Mouse (Mus musculus) forebrain, embryonic 10.5 days (tissue): Measurements from ENCODE around the gene Atg5. TPM values are rescaled to one million over a fixed set of nuclear protein-coding genes. Genes with fewer than 3 reads are reported as not detected.

ENCODE experiments used
- DNase-seq: peaks from one replicate; pipeline ENCODE4 v3.0.0-alpha.2; 2017; ENCODE audit warnings: low spot score; ENCODE audit errors: extremely low spot score
- H3K27ac ChIP-seq: fragments of 300-500 bp; sonication (generic); 2 replicates; pipeline ENCODE4 v1.5.1; 2016; ENCODE audit warnings: mild to moderate bottlenecking
- H3K27me3 ChIP-seq: fragments of 300-500 bp; sonication (generic); 2 replicates; pipeline ENCODE4 v1.6.1; 2016; ENCODE audit warnings: mild to moderate bottlenecking; ENCODE audit not compliant: poor library complexity, severe bottlenecking
- H3K36me3 ChIP-seq: fragments of 300-500 bp; sonication (generic); replicated peaks from 2 replicates; pipeline ENCODE4 v1.6.1; 2016; ENCODE audit warnings: mild to moderate bottlenecking, moderate library complexity
- H3K4me1 ChIP-seq: fragments of 300-500 bp; sonication (generic); 2 replicates; pipeline ENCODE4 v1.6.1; 2016
- H3K4me3 ChIP-seq: fragments of 300-500 bp; sonication (generic); 2 replicates; pipeline ENCODE4 v1.5.1; 2016; ENCODE audit warnings: mild to moderate bottlenecking, moderate library complexity
- H3K9me3 ChIP-seq: fragments of 300-500 bp; sonication (generic); 2 replicates; pipeline ENCODE4 v1.6.1; 2016; ENCODE audit warnings: mild to moderate bottlenecking, moderate library complexity
- WGBS: fragments of 180-500 bp; shearing (Covaris S2); methylation state at CpG from one replicate; pipeline ENCODE4 v1.1.7; 2016; 5-methylcytosine and 5-hydroxymethylcytosine counted together
- polyA plus RNA-seq: library from polyadenylated mRNA; unstranded; fragments of >200 nt; fragmentation: Nextera tagmentation; extraction: Ambion mirVana; gene quantifications from 2 replicates; pipeline ENCODE4 v1.2.1, GENCODE M21; 2016

Atg5 gene
- polyA plus RNA-seq, 1 experiment from 2014 or later = 56.1 TPM

GRCm38 (mm10) chr10:44341826-44342521 is 73.8 kb downstream of the Atg5 start:
- Histone ChIP-seq H3K36me3 (0 out of 2 replicates have a peak, but pooled peaks cover 2% of the 10 kb centered on the region), H3K4me3 (no peak overlapping the region), H3K4me1 (peaks cover 6% of the 10 kb centered on the region), H3K27me3 (no peaks in the 10 kb centered on the region), H3K27ac (no peak overlapping the region), H3K9me3 (no peaks in the 10 kb centered on the region)
- WGBS = 93% methylated on average over 6 of the region's 6 CpGs
- DNase-seq = no peak

- Histone ChIP-seq H3K4me1 (peaks cover 3% of the 10 kb centered on the region), H3K27me3 (no peaks in the 10 kb centered on the region), H3K4me3 (no peak overlapping the region), H3K27ac (no peak overlapping the region), H3K36me3 (peaks cover 10% of the 10 kb centered on the region), H3K9me3 (no peaks in the 10 kb centered on the region)
- WGBS = 90% methylated on average over 3 of the region's 3 CpGs
- DNase-seq = no peak
Observed at GRCm38 (mm10) chr10:44343351-44343750, 75.2 kb downstream of the Atg5 start.

- DNase-seq = no peak
- Histone ChIP-seq H3K36me3 (peaks cover 13% of the 10 kb centered on the region), H3K27ac (no peak overlapping the region), H3K4me1 (no peaks in the 10 kb centered on the region), H3K9me3 (no peaks in the 10 kb centered on the region), H3K4me3 (no peak overlapping the region), H3K27me3 (no peaks in the 10 kb centered on the region)
- 97% methylated on average over 10 of the region's 10 CpGs for WGBS
Observed at GRCm38 (mm10) chr10:44347549-44348172, 79.5 kb downstream of the Atg5 start.

GRCm38 (mm10) chr10:44348474-44349415 is 80.6 kb downstream of the Atg5 start:
- Histone ChIP-seq H3K9me3 (no peaks in the 10 kb centered on the region), H3K36me3 (peaks cover 13% of the 10 kb centered on the region), H3K4me3 (no peak overlapping the region), H3K4me1 (no peaks in the 10 kb centered on the region), H3K27me3 (no peaks in the 10 kb centered on the region), H3K27ac (no peak overlapping the region)
- WGBS = 91% methylated on average over 14 of the region's 14 CpGs
- DNase-seq = no peak

- Histone ChIP-seq H3K36me3 (peaks cover 3% of the 10 kb centered on the region; the same call in 1 of the 2 replicates), H3K4me3 (no peak overlapping the region), H3K9me3 (no peaks in the 10 kb centered on the region), H3K27ac (no peak overlapping the region), H3K4me1 (peaks cover 6% of the 10 kb centered on the region), H3K27me3 (no peaks in the 10 kb centered on the region)
- DNase-seq = no peak
- WGBS = 90% methylated on average over 4 of the region's 4 CpGs
Observed at GRCm38 (mm10) chr10:44353467-44353866, 85.3 kb downstream of the Atg5 start.

GRCm38 (mm10) chr10:44354393-44354792 is 86.2 kb downstream of the Atg5 start:
- Histone ChIP-seq H3K4me3 (no peak overlapping the region), H3K4me1 (peaks cover 6% of the 10 kb centered on the region), H3K27me3 (no peaks in the 10 kb centered on the region), H3K9me3 (no peaks in the 10 kb centered on the region), H3K27ac (no peak overlapping the region), H3K36me3 (peaks cover 3% of the 10 kb centered on the region; the same call in 1 of the 2 replicates)
- no peak for DNase-seq
- WGBS = 93% methylated on average over 10 of the region's 10 CpGs

- H3K27ac ChIP-seq = no peak overlapping the region
- no peaks in the 10 kb centered on the region for H3K27me3 ChIP-seq
- WGBS = 88% methylated on average over 7 of the region's 7 CpGs
- no peaks in the 10 kb centered on the region for H3K9me3 ChIP-seq
- H3K4me1 ChIP-seq = peaks cover 6% of the 10 kb centered on the region
- H3K36me3 ChIP-seq = peaks cover 3% of the 10 kb centered on the region; the same call in 1 of the 2 replicates
- no peak for DNase-seq
- H3K4me3 ChIP-seq = no peak overlapping the region
Observed at GRCm38 (mm10) chr10:44355216-44355615, 87.1 kb downstream of the Atg5 start.

GRCm38 (mm10) chr10:44356625-44357024 is 88.5 kb downstream of the Atg5 start:
- no peak overlapping the region for H3K27ac ChIP-seq
- no peak for DNase-seq
- no peaks in the 10 kb centered on the region for H3K36me3 ChIP-seq
- peaks cover 6% of the 10 kb centered on the region for H3K4me1 ChIP-seq
- H3K9me3 ChIP-seq = no peaks in the 10 kb centered on the region
- H3K27me3 ChIP-seq = no peaks in the 10 kb centered on the region
- H3K4me3 ChIP-seq = no peak overlapping the region
- 93% methylated on average over 5 of the region's 5 CpGs for WGBS

GRCm38 (mm10) chr10:44357316-44357715 is 89.2 kb downstream of the Atg5 start:
- WGBS = 50% methylated on average over 13 of the region's 13 CpGs
- Histone ChIP-seq H3K36me3 (no peaks in the 10 kb centered on the region), H3K4me3 (no peak overlapping the region), H3K4me1 (peaks cover 6% of the 10 kb centered on the region), H3K27me3 (no peaks in the 10 kb centered on the region), H3K27ac (no peak overlapping the region), H3K9me3 (no peaks in the 10 kb centered on the region)
- no peak for DNase-seq

GRCm38 (mm10) chr10:44358816-44359215 is 90.7 kb downstream of the Atg5 start:
- H3K36me3 ChIP-seq = 0 out of 2 replicates have a peak, but pooled peaks cover 4% of the 10 kb centered on the region
- H3K4me1 ChIP-seq = peaks cover 6% of the 10 kb centered on the region
- no peaks in the 10 kb centered on the region for H3K9me3 ChIP-seq
- WGBS = 89% methylated on average over 6 of the region's 6 CpGs
- no peak overlapping the region for H3K27ac ChIP-seq
- H3K27me3 ChIP-seq = no peaks in the 10 kb centered on the region
- no peak overlapping the region for H3K4me3 ChIP-seq
- DNase-seq = no peak

GRCm38 (mm10) chr10:44360632-44361031 is 92.5 kb downstream of the Atg5 start:
- Histone ChIP-seq H3K27ac (no peak overlapping the region), H3K4me1 (peaks cover 17% of the 10 kb centered on the region), H3K9me3 (no peaks in the 10 kb centered on the region), H3K27me3 (no peaks in the 10 kb centered on the region), H3K4me3 (no peak overlapping the region), H3K36me3 (peaks cover 4% of the 10 kb centered on the region; the same call in 1 of the 2 replicates)
- 88% methylated on average over 11 of the region's 11 CpGs for WGBS
- DNase-seq = no peak

- H3K36me3 ChIP-seq = peaks cover 4% of the 10 kb centered on the region; the same call in 1 of the 2 replicates
- no peaks in the 10 kb centered on the region for H3K9me3 ChIP-seq
- H3K27me3 ChIP-seq = no peaks in the 10 kb centered on the region
- WGBS = 88% methylated on average over 5 of the region's 5 CpGs
- H3K4me1 ChIP-seq = peaks cover 12% of the 10 kb centered on the region
- no peak overlapping the region for H3K27ac ChIP-seq
- DNase-seq = no peak
- H3K4me3 ChIP-seq = no peak overlapping the region
Observed at GRCm38 (mm10) chr10:44362435-44362834, 94.3 kb downstream of the Atg5 start.
